Mouse (Mus musculus): ENCODE results near the gene Baiap2l2.

DNA sequence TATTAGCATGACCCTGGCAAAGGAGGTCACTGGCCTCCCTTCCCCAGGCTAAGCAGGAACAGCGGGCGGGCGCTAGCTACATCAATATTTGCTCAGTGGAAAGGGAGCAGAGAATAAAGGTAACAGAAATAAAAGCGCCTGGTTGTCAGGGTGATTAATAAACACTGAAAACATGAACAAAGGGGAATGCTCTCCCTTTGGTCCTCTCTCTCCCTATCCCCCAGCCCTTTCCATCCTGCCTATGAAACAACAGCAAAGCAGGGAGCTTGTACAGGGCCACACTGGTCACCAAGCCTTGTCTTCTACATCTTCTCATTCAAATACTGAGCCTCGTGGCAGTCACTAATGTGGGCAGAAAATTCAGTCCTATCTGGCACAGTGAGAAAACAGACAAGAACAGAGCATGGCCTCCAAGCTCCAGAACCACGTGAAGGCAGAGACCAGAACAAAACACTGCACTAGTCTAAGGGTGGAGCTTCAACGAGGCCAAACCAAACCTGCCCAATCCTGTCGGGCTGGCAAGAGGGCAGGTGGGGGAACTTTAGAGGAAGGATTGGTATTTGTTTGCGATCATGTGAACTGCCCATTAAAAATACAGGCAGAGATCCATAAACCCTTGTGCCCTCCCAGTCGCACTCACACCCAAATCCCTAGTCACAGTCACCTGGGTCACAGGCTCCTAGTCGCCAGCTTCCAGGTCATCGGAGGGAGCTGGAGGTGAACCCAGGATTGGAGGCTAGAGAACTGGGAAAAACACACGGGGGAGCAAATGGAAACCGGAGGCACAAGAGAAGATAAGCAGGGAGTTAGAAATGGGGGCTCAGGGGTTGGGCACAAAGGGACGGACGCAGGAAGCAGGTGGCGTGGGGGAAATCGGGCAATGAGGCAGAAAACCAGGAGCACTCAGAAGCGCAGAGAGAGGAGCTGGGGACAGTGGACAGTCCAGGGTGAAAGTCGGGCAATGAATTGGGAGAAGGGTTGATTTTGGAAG, 41.9 kb upstream of the Baiap2l2 start:
- TF ChIP-seq CTCF (IDR thresholded peaks at IDR 0.05; ENCODE audit: insufficient read depth, low read depth, low read length) (no peak), POLR2A (IDR thresholded peaks at IDR 0.05; ENCODE audit: insufficient read depth, low read depth, low read length) (no peak)

Measured in olfactory bulb, adult 2 months (tissue).